Mouse (Mus musculus) neural tube, embryonic 12.5 days (tissue): ENCODE measurements around the gene Mkrn2. TPM values are rescaled to one million over a fixed set of nuclear protein-coding genes. Genes with fewer than 3 reads are reported as not detected.

Experiments used
- ATAC-seq: fragments of 200-750 bp; cut with Nextera tagmentation; 2 replicates; pipeline ENCODE4 v1.8.0; 2017; ENCODE audit warnings: low read depth, mild to moderate bottlenecking, moderate TSS enrichment, moderate library complexity; ENCODE audit not compliant: low FRiP score
- H3K27ac ChIP-seq: fragments of 300-500 bp; sonication (generic); 2 replicates; pipeline ENCODE4 v1.5.1; 2016
- H3K27me3 ChIP-seq: fragments of 300-500 bp; sonication (generic); replicated peaks from 2 replicates; pipeline ENCODE4 v1.6.1; 2016; ENCODE audit warnings: mild to moderate bottlenecking
- H3K36me3 ChIP-seq: fragments of 300-500 bp; sonication (generic); 2 replicates; pipeline ENCODE4 v1.6.1; 2016; ENCODE audit warnings: mild to moderate bottlenecking
- H3K4me1 ChIP-seq: fragments of 300-500 bp; sonication (generic); 2 replicates; pipeline ENCODE4 v1.6.1; 2016
- H3K4me2 ChIP-seq: fragments of 300-500 bp; sonication (generic); replicated peaks from 2 replicates; pipeline ENCODE4 v1.6.1; 2016; ENCODE audit warnings: mild to moderate bottlenecking
- H3K4me3 ChIP-seq: fragments of 300-500 bp; sonication (generic); 2 replicates; pipeline ENCODE4 v1.5.1; 2016
- H3K9ac ChIP-seq: fragments of 300-500 bp; sonication (generic); 2 replicates; pipeline ENCODE4 v1.6.1; 2016; ENCODE audit warnings: mild to moderate bottlenecking
- H3K9me3 ChIP-seq: fragments of 300-500 bp; sonication (generic); 2 replicates; pipeline ENCODE4 v1.6.1; 2016; ENCODE audit warnings: mild to moderate bottlenecking
- WGBS: fragments of 180-500 bp; shearing (Covaris S2); methylation state at CpG from one replicate; pipeline ENCODE4 v1.1.7; 2016; 5-methylcytosine and 5-hydroxymethylcytosine counted together
- polyA plus RNA-seq: library from polyadenylated mRNA; unstranded; fragments of >200 nt; fragmentation: Nextera tagmentation; extraction: Ambion mirVana; gene quantifications from 2 replicates; pipeline ENCODE4 v1.2.1, GENCODE M21; 2016

Mkrn2 gene
- polyA plus RNA-seq, 1 experiment from 2014 or later, result 24.9 TPM

GRCm38 (mm10) chr6:115584176-115584575, 17.5 kb upstream of the Mkrn2 start:
- no peak for ATAC-seq
- WGBS, result 77% methylated on average over 3 of the region's 3 CpGs

GRCm38 (mm10) chr6:115586321-115586720, 15.4 kb upstream of the Mkrn2 start:
- no peak overlapping the region for H3K27ac ChIP-seq
- H3K4me2 ChIP-seq, result no peak overlapping the region
- H3K9me3 ChIP-seq, result no peaks in the 10 kb centered on the region
- H3K4me3 ChIP-seq, result no peak overlapping the region
- no peak overlapping the region for H3K9ac ChIP-seq
- no peaks in the 10 kb centered on the region for H3K27me3 ChIP-seq
- 92% methylated on average over 10 of the region's 10 CpGs for WGBS
- no peak for ATAC-seq
- H3K36me3 ChIP-seq, result 0 out of 2 replicates have a peak, but pooled peaks cover 2% of the 10 kb centered on the region
- no peaks in the 10 kb centered on the region for H3K4me1 ChIP-seq

More at GRCm38 (mm10) chr6:115584176-115584575, 17.5 kb upstream of the Mkrn2 start:
- H3K4me2 ChIP-seq, result no peak overlapping the region
- no peak overlapping the region for H3K27ac ChIP-seq
- no peak overlapping the region for H3K9ac ChIP-seq
- no peak overlapping the region for H3K4me3 ChIP-seq
- peaks cover 15% of the 10 kb centered on the region; the same call in 1 of the 2 replicates for H3K36me3 ChIP-seq
- no peaks in the 10 kb centered on the region for H3K9me3 ChIP-seq
- H3K4me1 ChIP-seq, result no peaks in the 10 kb centered on the region
- no peaks in the 10 kb centered on the region for H3K27me3 ChIP-seq

GRCm38 (mm10) chr6:115591692-115592359, 9.9 kb upstream of the Mkrn2 start:
- Histone ChIP-seq H3K4me2 (no peak overlapping the region), H3K9ac (no peak overlapping the region), H3K27me3 (no peaks in the 10 kb centered on the region), H3K4me1 (no peaks in the 10 kb centered on the region), H3K9me3 (no peaks in the 10 kb centered on the region), H3K27ac (no peak overlapping the region), H3K4me3 (no peak overlapping the region), H3K36me3 (no peaks in the 10 kb centered on the region)
- 90% methylated on average over 19 of the region's 19 CpGs for WGBS
- no peak for ATAC-seq

GRCm38 (mm10) chr6:115592458-115592857, 9.2 kb upstream of the Mkrn2 start, which contains the start of gene Mkrn2os:
Mkrn2os (minus strand) TSS chr6:115592576.
- Histone ChIP-seq H3K27me3 (no peaks in the 10 kb centered on the region), H3K4me3 (no peak within 1 kb of the TSS), H3K27ac (no peak within 1 kb of the TSS), H3K9me3 (no peaks in the 10 kb centered on the region), H3K36me3 (no peaks in the 10 kb centered on the region), H3K4me1 (no peaks in the 10 kb centered on the region), H3K9ac (no peak within 1 kb of the TSS), H3K4me2 (no peak within 1 kb of the TSS)
- 71% methylated on average over 5 of the region's 5 CpGs for WGBS
- ATAC-seq, result no peak

- Histone ChIP-seq H3K9me3 (no peaks in the 10 kb centered on the region), H3K4me3 (no peak overlapping the region), H3K36me3 (no peaks in the 10 kb centered on the region), H3K27ac (no peak overlapping the region), H3K4me1 (no peaks in the 10 kb centered on the region), H3K4me2 (no peak overlapping the region), H3K27me3 (no peaks in the 10 kb centered on the region), H3K9ac (no peak overlapping the region)
- no peak for ATAC-seq
- 82% methylated on average over 4 of the region's 4 CpGs for WGBS
Measured at GRCm38 (mm10) chr6:115593252-115593651, 8.4 kb upstream of the Mkrn2 start.

- no peaks in the 10 kb centered on the region for H3K9me3 ChIP-seq
- no peak overlapping the region for H3K27ac ChIP-seq
- ATAC-seq, result no peak
- H3K4me1 ChIP-seq, result no peaks in the 10 kb centered on the region
- H3K36me3 ChIP-seq, result no peaks in the 10 kb centered on the region
- H3K4me3 ChIP-seq, result no peak overlapping the region
- no peak overlapping the region for H3K4me2 ChIP-seq
- H3K9ac ChIP-seq, result no peak overlapping the region
- no peaks in the 10 kb centered on the region for H3K27me3 ChIP-seq
- WGBS, result 83% methylated on average over 3 of the region's 3 CpGs
Measured at GRCm38 (mm10) chr6:115594463-115594862, 7.2 kb upstream of the Mkrn2 start.

- H3K9ac ChIP-seq, result no peak overlapping the region
- no peaks in the 10 kb centered on the region for H3K4me1 ChIP-seq
- no peak for ATAC-seq
- H3K36me3 ChIP-seq, result no peaks in the 10 kb centered on the region
- H3K4me3 ChIP-seq, result no peak overlapping the region
- no peak overlapping the region for H3K4me2 ChIP-seq
- H3K9me3 ChIP-seq, result no peaks in the 10 kb centered on the region
- H3K27ac ChIP-seq, result no peak overlapping the region
- WGBS, result 65% methylated on average over 3 of the region's 3 CpGs
- H3K27me3 ChIP-seq, result no peaks in the 10 kb centered on the region
Measured at GRCm38 (mm10) chr6:115595667-115596066, 6.0 kb upstream of the Mkrn2 start.

- peaks cover 8% of the 10 kb centered on the region for H3K4me1 ChIP-seq
Measured at GRCm38 (mm10) chr6:115601322-115601714, 384 bp upstream of the Mkrn2 start.

GRCm38 (mm10) chr6:115606461-115606860, 4.8 kb downstream of the Mkrn2 start:
- Histone ChIP-seq H3K9ac (no peak overlapping the region), H3K27me3 (no peaks in the 10 kb centered on the region), H3K4me3 (no peak overlapping the region), H3K4me2 (no peak overlapping the region), H3K9me3 (no peaks in the 10 kb centered on the region), H3K27ac (no peak overlapping the region), H3K36me3 (peaks cover 23% of the 10 kb centered on the region), H3K4me1 (peaks cover 8% of the 10 kb centered on the region)
- 86% methylated on average over 1 of the region's 1 CpGs for WGBS
- ATAC-seq, result no peak

More at GRCm38 (mm10) chr6:115601322-115601714, 384 bp upstream of the Mkrn2 start:
- Histone ChIP-seq H3K36me3 (0 out of 2 replicates have a peak, but pooled peaks cover 5% of the 10 kb centered on the region), H3K4me3 (peak overlapping the region; percentile 83; the same call in 1 of the 2 replicates), H3K9ac (no peak overlapping the region), H3K27me3 (no peaks in the 10 kb centered on the region), H3K4me2 (peak overlapping the region; percentile 73), H3K27ac (no peak overlapping the region), H3K9me3 (no peaks in the 10 kb centered on the region)
- WGBS, result 70% methylated on average over 4 of the region's 4 CpGs
- 0 out of 2 replicates have a peak, but pooled peaks have one; percentile 7 for ATAC-seq

- H3K9me3 ChIP-seq, result no peaks in the 10 kb centered on the region
- H3K27ac ChIP-seq, result no peak overlapping the region
- no peak overlapping the region for H3K4me3 ChIP-seq
- H3K4me2 ChIP-seq, result no peak overlapping the region
- peaks cover 6% of the 10 kb centered on the region for H3K4me1 ChIP-seq
- ATAC-seq, result no peak
- 59% methylated on average over 4 of the region's 4 CpGs for WGBS
- no peak overlapping the region for H3K9ac ChIP-seq
- H3K36me3 ChIP-seq, result peaks cover 33% of the 10 kb centered on the region
- no peaks in the 10 kb centered on the region for H3K27me3 ChIP-seq
Measured at GRCm38 (mm10) chr6:115607429-115607828, 5.7 kb downstream of the Mkrn2 start.

GRCm38 (mm10) chr6:115609121-115609520, 7.4 kb downstream of the Mkrn2 start:
- 72% methylated on average over 3 of the region's 3 CpGs for WGBS
- H3K27ac ChIP-seq, result no peak overlapping the region
- H3K4me2 ChIP-seq, result no peak overlapping the region
- H3K27me3 ChIP-seq, result no peaks in the 10 kb centered on the region
- peaks cover 49% of the 10 kb centered on the region for H3K36me3 ChIP-seq
- H3K4me3 ChIP-seq, result no peak overlapping the region
- H3K9me3 ChIP-seq, result no peaks in the 10 kb centered on the region
- no peak overlapping the region for H3K9ac ChIP-seq
- no peak for ATAC-seq
- no peaks in the 10 kb centered on the region for H3K4me1 ChIP-seq

- H3K27me3 ChIP-seq, result no peaks in the 10 kb centered on the region
- no peak overlapping the region for H3K4me3 ChIP-seq
- H3K4me1 ChIP-seq, result no peaks in the 10 kb centered on the region
- no peak for ATAC-seq
- H3K27ac ChIP-seq, result no peak overlapping the region
- no peak overlapping the region for H3K9ac ChIP-seq
- peaks cover 61% of the 10 kb centered on the region for H3K36me3 ChIP-seq
- H3K9me3 ChIP-seq, result no peaks in the 10 kb centered on the region
- whole genome bisulfite sequencing, result 94% methylated on average over 5 of the region's 5 CpGs
- no peak overlapping the region for H3K4me2 ChIP-seq
Measured at GRCm38 (mm10) chr6:115610301-115610700, 8.6 kb downstream of the Mkrn2 start.

GRCm38 (mm10) chr6:115613793-115614192, 12.1 kb downstream of the Mkrn2 start:
- Histone ChIP-seq H3K4me1 (no peaks in the 10 kb centered on the region), H3K27ac (no peak overlapping the region), H3K4me2 (no peak overlapping the region), H3K36me3 (peaks cover 90% of the 10 kb centered on the region), H3K27me3 (no peaks in the 10 kb centered on the region), H3K9ac (no peak overlapping the region), H3K9me3 (no peaks in the 10 kb centered on the region), H3K4me3 (no peak overlapping the region)
- no peak for ATAC-seq
